Mouse (Mus musculus): ENCODE data around the gene Usp34. TPM values are rescaled to one million over a fixed set of nuclear protein-coding genes. Genes with fewer than 3 reads are reported as not detected.
"Not testable (repeated sequence)": the region's sequence is repeated elsewhere in the genome, so short reads cannot be mapped to it uniquely, and the experiment has no call there.

Usp34 gene
- total RNA-seq, 2 experiments from 2014 or later = 48.2 to 63.2 TPM

- peak; percentile 100 for DNase-seq
These were observed 191.2 kb downstream of the Usp34 start, which contains the start of gene Ahsa2 for GRCm38 (mm10) chr11:23497718-23498509. Gene Ahsa2 (minus strand): TSS chr11:23498030.

GRCm38 (mm10) chr11:23498609-23499008 lies 191.9 kb downstream of the Usp34 start:
- no peak for DNase-seq

GRCm38 (mm10) chr11:23504801-23505200 lies 198.1 kb downstream of the Usp34 start:
- not testable (repeated sequence) for DNase-seq

GRCm38 (mm10) chr11:23514785-23515184 lies 208.1 kb downstream of the Usp34 start:
- not testable (repeated sequence) for DNase-seq

GRCm38 (mm10) chr11:23515315-23515714 lies 208.6 kb downstream of the Usp34 start:
- DNase-seq = no peak

- DNase-seq = no peak
These were observed 212.3 kb downstream of the Usp34 start for GRCm38 (mm10) chr11:23518981-23519380.

GRCm38 (mm10) chr11:23520473-23521205 lies 213.9 kb downstream of the Usp34 start, which contains the start of gene 1700093K21Rik:
Gene 1700093K21Rik (minus strand): TSS chr11:23521155.
- no peak for DNase-seq

GRCm38 (mm10) chr11:23537446-23537845 lies 230.8 kb downstream of the Usp34 start:
- no peak for DNase-seq

Small RNA genes within 50 kb of the gene (microRNA-seq; reads per million reads assigned to microRNA genes)
- 1.4 reads per million for gene Gm47279

Other genes starting within 250 kb of the Usp34 start
- 10 to 100 TPM; 61.9 to 70.0 TPM for gene Xpo1, start 50.9 kb upstream of the Usp34 start, total RNA-seq (2021)
- 10 to 100 TPM; 39.5 to 41.6 TPM for gene Ahsa2, start 191.1 kb downstream of the Usp34 start, total RNA-seq (2021)
- under 1 TPM in 1 of 2 experiments, not detected in 1; 0.36 TPM for gene 1700093K21Rik, start 214.3 kb downstream of the Usp34 start, total RNA-seq (2021)

Data from adrenal gland, postnatal 10 days (tissue).